Mouse (Mus musculus): Measurements from ENCODE around the gene Cnot6l.

DNA sequence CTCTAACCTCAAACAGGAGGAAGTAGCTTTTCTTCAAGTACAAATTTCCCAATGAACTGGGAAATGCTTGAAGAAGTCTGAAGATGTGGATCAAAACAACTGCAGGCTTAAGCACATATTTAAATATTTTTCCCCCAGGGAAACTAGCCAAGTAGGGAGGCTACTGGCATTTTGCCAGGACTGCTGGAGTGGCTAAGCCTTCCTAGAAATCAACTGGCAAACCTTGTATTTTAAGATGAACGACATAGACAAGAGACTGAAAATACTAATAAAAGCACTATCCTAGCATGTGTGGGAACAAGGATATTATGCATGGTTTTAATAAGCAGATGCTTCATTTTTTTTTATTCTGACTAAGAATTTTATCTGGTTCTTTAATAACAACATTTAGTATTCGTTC lies 42.9 kb upstream of the Cnot6l start:
- no peak for TF ChIP-seq HCFC1 (IDR thresholded peaks at IDR 0.05; ENCODE audit: borderline replicate concordance, insufficient read depth, low read length)
- TF ChIP-seq CHD2 (IDR thresholded peaks at IDR 0.05; ENCODE audit: low read depth, low read length), result no peak
- no peak for TF ChIP-seq ZNF384 (IDR thresholded peaks at IDR 0.05; ENCODE audit: low read depth, low read length)
- TF ChIP-seq MAFK (IDR thresholded peaks at IDR 0.05; ENCODE audit: insufficient read depth, low read depth, low read length), result no peak
- no peak for TF ChIP-seq ZC3H11A (IDR thresholded peaks at IDR 0.05; ENCODE audit: borderline replicate concordance, low read depth, low read length)

Measured in ES-E14 (cell line).